Mouse (Mus musculus) neural tube, embryonic 12.5 days (tissue): Measurements from ENCODE around the gene Ccdc33. TPM values are rescaled to one million over a fixed set of nuclear protein-coding genes. Genes with fewer than 3 reads are reported as not detected.

ENCODE experiments used
- ATAC-seq: fragments of 200-750 bp; cut with Nextera tagmentation; 2 replicates; pipeline ENCODE4 v1.8.0; 2017; ENCODE audit warnings: low read depth, mild to moderate bottlenecking, moderate TSS enrichment, moderate library complexity; ENCODE audit not compliant: low FRiP score
- H3K27ac ChIP-seq: fragments of 300-500 bp; sonication (generic); 2 replicates; pipeline ENCODE4 v1.5.1; 2016
- H3K27me3 ChIP-seq: fragments of 300-500 bp; sonication (generic); replicated peaks from 2 replicates; pipeline ENCODE4 v1.6.1; 2016; ENCODE audit warnings: mild to moderate bottlenecking
- H3K36me3 ChIP-seq: fragments of 300-500 bp; sonication (generic); 2 replicates; pipeline ENCODE4 v1.6.1; 2016; ENCODE audit warnings: mild to moderate bottlenecking
- H3K4me1 ChIP-seq: fragments of 300-500 bp; sonication (generic); 2 replicates; pipeline ENCODE4 v1.6.1; 2016
- H3K4me2 ChIP-seq: fragments of 300-500 bp; sonication (generic); replicated peaks from 2 replicates; pipeline ENCODE4 v1.6.1; 2016; ENCODE audit warnings: mild to moderate bottlenecking
- H3K4me3 ChIP-seq: fragments of 300-500 bp; sonication (generic); 2 replicates; pipeline ENCODE4 v1.5.1; 2016
- H3K9ac ChIP-seq: fragments of 300-500 bp; sonication (generic); 2 replicates; pipeline ENCODE4 v1.6.1; 2016; ENCODE audit warnings: mild to moderate bottlenecking
- H3K9me3 ChIP-seq: fragments of 300-500 bp; sonication (generic); 2 replicates; pipeline ENCODE4 v1.6.1; 2016; ENCODE audit warnings: mild to moderate bottlenecking
- WGBS: fragments of 180-500 bp; shearing (Covaris S2); methylation state at CpG from one replicate; pipeline ENCODE4 v1.1.7; 2016; 5-methylcytosine and 5-hydroxymethylcytosine counted together
- polyA plus RNA-seq: library from polyadenylated mRNA; unstranded; fragments of >200 nt; fragmentation: Nextera tagmentation; extraction: Ambion mirVana; gene quantifications from 2 replicates; pipeline ENCODE4 v1.2.1, GENCODE M21; 2016

Gene Ccdc33
- polyA plus RNA-seq, 1 experiment from 2014 or later: 1.3 TPM

DNA sequence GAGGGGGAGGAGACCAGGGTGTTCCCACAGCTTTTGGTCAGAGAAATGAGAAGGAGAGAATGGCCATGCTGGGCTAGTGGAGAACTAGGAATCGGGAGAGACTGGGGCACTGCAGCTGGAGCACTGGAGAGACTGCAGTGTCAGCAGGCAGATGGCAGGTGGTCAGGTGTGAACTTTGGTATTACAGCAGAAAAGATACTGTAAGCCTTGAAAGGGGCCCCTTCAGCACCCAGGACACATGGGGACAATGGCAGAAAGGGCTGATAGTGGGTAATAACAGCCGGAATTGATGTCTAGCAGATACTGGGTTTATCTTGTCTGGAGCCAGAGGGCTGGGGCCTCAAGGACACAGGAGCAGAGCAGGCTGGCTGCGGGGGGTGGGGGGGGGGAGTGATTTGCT lies 139.8 kb downstream of the Ccdc33 start:
- H3K27ac ChIP-seq: no peak overlapping the region
- H3K36me3 ChIP-seq: no peaks in the 10 kb centered on the region
- WGBS: 62% methylated on average over 3 of the region's 3 CpGs
- no peak overlapping the region for H3K9ac ChIP-seq
- peaks cover 3% of the 10 kb centered on the region; the same call in 1 of the 2 replicates for H3K27me3 ChIP-seq
- no peak for ATAC-seq
- no peak overlapping the region for H3K4me3 ChIP-seq
- H3K4me2 ChIP-seq: no peak overlapping the region
- H3K4me1 ChIP-seq: no peaks in the 10 kb centered on the region
- H3K9me3 ChIP-seq: no peaks in the 10 kb centered on the region

Other genes with a start within 250 kb of the Ccdc33 start
- 148 and 153 TPM in 2 replicates for gene Ubl7, start 207.8 kb downstream of the Ccdc33 start, polyA plus RNA-seq
- gene Sema7a, start 178.7 kb downstream of the Ccdc33 start, polyA plus RNA-seq: 0.85 and 1.3 TPM in 2 replicates
- 0.17 TPM in 1 of 2 replicates, not detected in the other for gene Cyp11a1, start 112.4 kb downstream of the Ccdc33 start, polyA plus RNA-seq
- gene Stra6, start 55.0 kb downstream of the Ccdc33 start, polyA plus RNA-seq: 40.5 and 46.6 TPM in 2 replicates
- 48.7 and 51.6 TPM in 2 replicates for gene Islr, start 85.5 kb upstream of the Ccdc33 start, polyA plus RNA-seq
- gene Islr2, start 85.5 kb upstream of the Ccdc33 start, polyA plus RNA-seq: 13.8 and 15.4 TPM in 2 replicates
- 5.6 and 8.2 TPM in 2 replicates for gene Pml, start 131.0 kb upstream of the Ccdc33 start, polyA plus RNA-seq
- gene Stoml1, start 134.3 kb upstream of the Ccdc33 start, polyA plus RNA-seq: 62.6 and 71.5 TPM in 2 replicates
- 13.5 and 14.7 TPM in 2 replicates for gene Loxl1, start 194.4 kb upstream of the Ccdc33 start, polyA plus RNA-seq